Mouse (Mus musculus): Measurements from ENCODE around the gene Tent5c. TPM values are rescaled to one million over a fixed set of nuclear protein-coding genes. Genes with fewer than 3 reads are reported as not detected.

The Tent5c gene
- polyA plus RNA-seq, 1 experiment: 0.13 TPM

- H3K36me3 ChIP-seq (ENCODE audit: control insufficient read depth, insufficient read depth): no peaks in the 10 kb centered on the region
- H3K4me3 ChIP-seq: no peak overlapping the region
- H3K79me2 ChIP-seq (ENCODE audit: control insufficient read depth, insufficient read depth): no peaks in the 10 kb centered on the region
- H3ac ChIP-seq (ENCODE audit: control insufficient read depth, insufficient read length): no peak overlapping the region
- no peaks in the 10 kb centered on the region for H3K27me3 ChIP-seq (ENCODE audit: control insufficient read depth, insufficient read depth, insufficient read length)
- no peak for TF ChIP-seq POLR2AphosphoS2 (IDR thresholded peaks at IDR 0.05; ENCODE audit: insufficient read length, low read depth)
- TF ChIP-seq MYOG (IDR thresholded peaks at IDR 0.05; ENCODE audit: control insufficient read depth in 1 of 3, insufficient read depth in 1 of 3, insufficient read length in 2 of 3, low read depth in 2 of 3): no peak
- no peak for TF ChIP-seq TCF3 (IDR thresholded peaks at IDR 0.05; ENCODE audit: insufficient read length, low read depth)
- TF ChIP-seq REST (IDR thresholded peaks at IDR 0.05; ENCODE audit: insufficient read depth, insufficient read length): no peak
- no peak for TF ChIP-seq POLR2A (IDR thresholded peaks at IDR 0.05; ENCODE audit: insufficient read length, low read depth)
- no peak for TF ChIP-seq E2F4 (IDR thresholded peaks at IDR 0.05; ENCODE audit: insufficient read depth)
- TF ChIP-seq SRF (IDR thresholded peaks at IDR 0.05; ENCODE audit: control insufficient read depth, insufficient read length, low read depth): no peak
- no peak for TF ChIP-seq USF1 (IDR thresholded peaks at IDR 0.05; ENCODE audit: low read depth)
- TF ChIP-seq CEBPB (IDR thresholded peaks at IDR 0.05; ENCODE audit: insufficient read depth, poor library complexity, severe bottlenecking): no peak
- no peak for TF ChIP-seq MAX (IDR thresholded peaks at IDR 0.05; ENCODE audit: low read depth)
- no peak for TF ChIP-seq MYOD1 (IDR thresholded peaks at IDR 0.05; ENCODE audit: control insufficient read depth in 1 of 3, insufficient read length in 2 of 3, low read depth in 2 of 3)
- no peak for TF ChIP-seq TCF12 (IDR thresholded peaks at IDR 0.05; ENCODE audit: insufficient read depth, poor library complexity, severe bottlenecking)
- H3K4me2 ChIP-seq (ENCODE audit: low read depth): no peak overlapping the region
Measured at GRCm38 (mm10) chr3:100443798-100444500, 45.2 kb downstream of the Tent5c start.

DNA sequence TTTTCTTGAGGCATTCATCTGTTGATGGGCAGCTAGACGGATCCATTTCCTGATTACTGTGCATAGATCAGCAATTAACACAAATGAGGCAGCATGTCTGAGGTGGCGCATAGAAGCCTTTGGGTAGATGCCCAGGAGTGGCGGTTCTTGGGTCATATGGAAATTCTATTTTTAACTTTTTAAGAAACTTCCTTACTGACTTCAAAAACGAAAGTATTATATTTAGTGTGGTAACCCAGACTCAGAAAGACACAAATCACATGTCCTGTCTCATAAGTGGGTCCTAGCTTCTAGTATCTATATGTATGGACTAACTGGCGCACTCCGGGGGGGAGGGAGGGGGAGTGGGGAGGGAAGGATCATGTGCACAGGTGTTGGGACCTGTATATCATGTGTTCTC is 46.6 kb downstream of the Tent5c start:
- Histone ChIP-seq H3K79me2 (ENCODE audit: control insufficient read depth, insufficient read depth) (no peaks in the 10 kb centered on the region), H3K4me3 (no peak overlapping the region), H3K4me2 (ENCODE audit: low read depth) (no peak overlapping the region), H3K27me3 (ENCODE audit: control insufficient read depth, insufficient read depth, insufficient read length) (no peaks in the 10 kb centered on the region), H3K36me3 (ENCODE audit: control insufficient read depth, insufficient read depth) (no peaks in the 10 kb centered on the region), H3ac (ENCODE audit: control insufficient read depth, insufficient read length) (no peak overlapping the region)
- TF ChIP-seq SRF (IDR thresholded peaks at IDR 0.05; ENCODE audit: control insufficient read depth, insufficient read length, low read depth) (no peak), MYOD1 (IDR thresholded peaks at IDR 0.05; ENCODE audit: control insufficient read depth in 1 of 3, insufficient read length in 2 of 3, low read depth in 2 of 3) (no peak), MAX (IDR thresholded peaks at IDR 0.05; ENCODE audit: low read depth) (no peak), POLR2AphosphoS2 (IDR thresholded peaks at IDR 0.05; ENCODE audit: insufficient read length, low read depth) (no peak), TCF12 (IDR thresholded peaks at IDR 0.05; ENCODE audit: insufficient read depth, poor library complexity, severe bottlenecking) (no peak), USF1 (IDR thresholded peaks at IDR 0.05; ENCODE audit: low read depth) (no peak), REST (IDR thresholded peaks at IDR 0.05; ENCODE audit: insufficient read depth, insufficient read length) (no peak)

GRCm38 (mm10) chr3:100440754-100441153 is 48.4 kb downstream of the Tent5c start:
- TF ChIP-seq POLR2AphosphoS2 (IDR thresholded peaks at IDR 0.05; ENCODE audit: insufficient read length, low read depth): no peak
- TF ChIP-seq MAX (IDR thresholded peaks at IDR 0.05; ENCODE audit: low read depth): no peak
- TF ChIP-seq MYOD1 (IDR thresholded peaks at IDR 0.05; ENCODE audit: control insufficient read depth in 1 of 3, insufficient read length in 2 of 3, low read depth in 2 of 3): no peak
- no peak for TF ChIP-seq TCF12 (IDR thresholded peaks at IDR 0.05; ENCODE audit: insufficient read depth, poor library complexity, severe bottlenecking)
- TF ChIP-seq MYOG (IDR thresholded peaks at IDR 0.05; ENCODE audit: control insufficient read depth in 1 of 3, insufficient read depth in 1 of 3, insufficient read length in 2 of 3, low read depth in 2 of 3): no peak
- TF ChIP-seq CEBPB (IDR thresholded peaks at IDR 0.05; ENCODE audit: insufficient read depth, poor library complexity, severe bottlenecking): no peak
- no peak for TF ChIP-seq POLR2A (IDR thresholded peaks at IDR 0.05; ENCODE audit: insufficient read length, low read depth)
- no peak for TF ChIP-seq SRF (IDR thresholded peaks at IDR 0.05; ENCODE audit: control insufficient read depth, insufficient read length, low read depth)
- TF ChIP-seq USF1 (IDR thresholded peaks at IDR 0.05; ENCODE audit: low read depth): no peak
- no peak for TF ChIP-seq E2F4 (IDR thresholded peaks at IDR 0.05; ENCODE audit: insufficient read depth)
- no peak for TF ChIP-seq TCF3 (IDR thresholded peaks at IDR 0.05; ENCODE audit: insufficient read length, low read depth)
- no peak for TF ChIP-seq REST (IDR thresholded peaks at IDR 0.05; ENCODE audit: insufficient read depth, insufficient read length)
- no peaks in the 10 kb centered on the region for H3K36me3 ChIP-seq (ENCODE audit: control insufficient read depth, insufficient read depth)
- H3K27me3 ChIP-seq (ENCODE audit: control insufficient read depth, insufficient read depth, insufficient read length): no peaks in the 10 kb centered on the region
- no peak overlapping the region for H3K4me2 ChIP-seq (ENCODE audit: low read depth)
- no peak overlapping the region for H3ac ChIP-seq (ENCODE audit: control insufficient read depth, insufficient read length)
- H3K4me3 ChIP-seq: no peak overlapping the region
- H3K79me2 ChIP-seq (ENCODE audit: control insufficient read depth, insufficient read depth): no peaks in the 10 kb centered on the region

GRCm38 (mm10) chr3:100440009-100440408 is 49.1 kb downstream of the Tent5c start:
- H3K27me3 ChIP-seq (ENCODE audit: control insufficient read depth, insufficient read depth, insufficient read length): no peaks in the 10 kb centered on the region
- TF ChIP-seq REST (IDR thresholded peaks at IDR 0.05; ENCODE audit: insufficient read depth, insufficient read length) (no peak), USF1 (IDR thresholded peaks at IDR 0.05; ENCODE audit: low read depth) (no peak), MYOD1 (IDR thresholded peaks at IDR 0.05; ENCODE audit: control insufficient read depth in 1 of 3, insufficient read length in 2 of 3, low read depth in 2 of 3) (no peak), SRF (IDR thresholded peaks at IDR 0.05; ENCODE audit: control insufficient read depth, insufficient read length, low read depth) (no peak), POLR2A (IDR thresholded peaks at IDR 0.05; ENCODE audit: insufficient read length, low read depth) (no peak), MYOG (IDR thresholded peaks at IDR 0.05; ENCODE audit: control insufficient read depth in 1 of 3, insufficient read depth in 1 of 3, insufficient read length in 2 of 3, low read depth in 2 of 3) (no peak), TCF12 (IDR thresholded peaks at IDR 0.05; ENCODE audit: insufficient read depth, poor library complexity, severe bottlenecking) (no peak)
- H3ac ChIP-seq (ENCODE audit: control insufficient read depth, insufficient read length): no peak overlapping the region
- H3K79me2 ChIP-seq (ENCODE audit: control insufficient read depth, insufficient read depth): no peaks in the 10 kb centered on the region
- no peak overlapping the region for H3K4me3 ChIP-seq
- no peak overlapping the region for H3K4me2 ChIP-seq (ENCODE audit: low read depth)
- no peaks in the 10 kb centered on the region for H3K36me3 ChIP-seq (ENCODE audit: control insufficient read depth, insufficient read depth)
